Mouse (Mus musculus) spleen, adult 2 months (tissue): ENCODE results near the gene Gm10972.

Source experiments
- CTCF ChIP-seq: fragments of 200-500 bp; IDR thresholded peaks from 2 replicates; pipeline ENCODE4 v1.5.1; 2011; ENCODE audit warnings: mild to moderate bottlenecking, inconsistent platforms; ENCODE audit not compliant: insufficient read depth, insufficient read length, insufficient replicate concordance; ENCODE audit errors: extremely low read depth
- POLR2A ChIP-seq: fragments of 200-500 bp; IDR thresholded peaks from 2 replicates; pipeline ENCODE4 v1.6.1; 2011; ENCODE audit warnings: low read depth, low read length, inconsistent platforms

DNA sequence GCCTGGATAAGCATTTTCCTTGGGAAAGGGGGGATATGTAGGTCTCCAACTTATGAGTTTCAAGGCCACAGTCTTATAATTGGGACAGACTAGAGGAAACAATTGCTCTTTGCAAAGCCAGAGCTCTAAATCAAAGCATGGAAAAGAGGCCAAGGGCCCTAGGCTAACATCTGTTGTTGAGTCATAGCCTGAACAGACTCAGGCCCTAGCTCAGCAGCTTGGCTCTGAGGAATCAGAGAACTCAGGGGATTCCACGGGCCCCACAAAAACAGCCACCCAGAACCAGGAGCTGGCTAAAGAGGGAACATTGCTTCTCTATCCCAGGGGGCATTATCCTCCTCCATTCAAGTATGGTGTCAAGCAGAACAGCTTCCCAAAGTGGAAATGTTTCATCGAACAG lies 32.3 kb upstream of the Gm10972 start:
- no peak for TF ChIP-seq CTCF
- TF ChIP-seq POLR2A, result no peak
